Mouse (Mus musculus) CD4-positive, CD25-positive, alpha-beta regulatory T cell, adult 2 months (primary cell): Measurements from ENCODE around the gene Trpc3.
"Not testable (repeated sequence)": the region's sequence is repeated elsewhere in the genome, so short reads cannot be mapped to it uniquely, and the experiment has no call there.

Source experiments
- DNase-seq: peaks from one replicate; pipeline ENCODE4 v3.0.0-alpha.2; 2012; ENCODE audit warnings: low read depth, low spot score

Gene Trpc3

DNA sequence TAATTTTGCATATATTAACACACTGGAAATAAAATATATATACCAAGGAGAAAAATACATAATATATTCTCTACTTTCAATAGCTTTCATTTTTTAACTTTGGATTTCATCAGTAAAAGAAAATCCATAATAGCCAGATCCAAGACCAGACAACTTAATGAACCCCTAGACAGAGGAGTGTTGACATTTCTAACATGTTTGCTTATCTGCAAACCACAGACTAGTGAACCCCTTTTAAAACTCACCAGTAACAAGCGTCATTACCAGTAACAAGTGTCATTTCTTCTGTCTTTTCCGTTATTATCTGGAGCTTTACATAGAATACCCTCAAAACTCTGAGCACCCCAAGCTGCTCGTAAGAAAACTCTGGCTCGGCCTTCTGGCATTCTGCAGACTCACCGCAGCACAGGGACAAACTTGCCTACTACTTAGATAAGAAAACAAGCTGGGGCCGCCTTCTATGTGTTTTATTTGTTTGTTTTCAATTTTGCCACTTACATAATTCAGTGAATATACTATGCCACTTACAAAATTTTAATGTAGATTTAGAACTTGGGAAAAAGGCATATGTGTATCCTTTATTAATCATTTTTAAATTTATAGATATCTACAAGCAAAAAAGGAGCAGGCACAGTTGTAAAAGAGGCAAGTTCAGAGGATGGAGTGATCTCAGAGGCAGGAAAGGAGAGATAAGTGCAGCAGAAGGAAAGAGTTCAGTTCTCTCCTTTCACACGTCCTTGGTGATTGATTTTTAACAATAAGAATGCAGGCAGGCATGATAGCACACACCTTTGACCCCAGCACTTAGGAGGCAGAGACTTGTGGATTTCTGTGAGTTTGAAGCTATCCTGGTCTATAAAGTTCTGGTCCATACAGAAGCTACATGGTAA, 83.8 kb downstream of the Trpc3 start:
- DNase-seq = no peak

- not testable (repeated sequence) for DNase-seq
Measured at GRCm38 (mm10) chr3:36599773-36600172, 90.2 kb downstream of the Trpc3 start.

GRCm38 (mm10) chr3:36598811-36599210, 91.2 kb downstream of the Trpc3 start:
- no peak for DNase-seq

- DNase-seq = peak; percentile 98
Measured at GRCm38 (mm10) chr3:36571827-36572378, 118.1 kb downstream of the Trpc3 start, which contains the start of gene Ccna2. Ccna2 (minus strand) TSS chr3:36572150.

- DNase-seq = no peak
Measured at GRCm38 (mm10) chr3:36571361-36571826, 118.6 kb downstream of the Trpc3 start.
